Mouse (Mus musculus): ENCODE results near the gene Ubash3a.
A peak's percentile ranks its signal among the peaks of the same experiment; 100 is the strongest.

The Ubash3a gene

GRCm38 (mm10) chr17:31207771-31208334, at the start of gene Ubash3a:
TSS of gene Ubash3a (plus strand) at chr17:31207873.
- no peak for DNase-seq (ENCODE audit: low spot score in 2 of 2)

- no peak for DNase-seq (ENCODE audit: low spot score in 2 of 2)
Observed at GRCm38 (mm10) chr17:31157921-31158320, 49.8 kb upstream of the Ubash3a start.

- DNase-seq (ENCODE audit: low spot score in 2 of 2) = no peak
Observed at GRCm38 (mm10) chr17:31160291-31160690, 47.4 kb upstream of the Ubash3a start.

GRCm38 (mm10) chr17:31162607-31163006, 45.1 kb upstream of the Ubash3a start:
- no peak for DNase-seq (ENCODE audit: low spot score in 2 of 2)

GRCm38 (mm10) chr17:31163821-31164220, 43.9 kb upstream of the Ubash3a start:
- no peak for DNase-seq (ENCODE audit: low spot score in 2 of 2)

GRCm38 (mm10) chr17:31165127-31165526, 42.5 kb upstream of the Ubash3a start, which contains the start of gene Tff1:
TSS of gene Tff1 (minus strand) at chr17:31165277.
- no peak for DNase-seq (ENCODE audit: low spot score in 2 of 2)

GRCm38 (mm10) chr17:31169796-31170195, 37.9 kb upstream of the Ubash3a start:
- no peak for DNase-seq (ENCODE audit: low spot score in 2 of 2)

GRCm38 (mm10) chr17:31176321-31176720, 31.4 kb upstream of the Ubash3a start:
- no peak for DNase-seq (ENCODE audit: low spot score in 2 of 2)

- DNase-seq (ENCODE audit: low spot score in 2 of 2) = no peak
Observed at GRCm38 (mm10) chr17:31181490-31181889, 26.2 kb upstream of the Ubash3a start.

GRCm38 (mm10) chr17:31183180-31183974, 24.3 kb upstream of the Ubash3a start:
- peak; percentile 41 to 42 for DNase-seq (ENCODE audit: low spot score in 2 of 2)

GRCm38 (mm10) chr17:31184269-31184990, 23.2 kb upstream of the Ubash3a start:
- DNase-seq (ENCODE audit: low spot score in 2 of 2) = no peak

GRCm38 (mm10) chr17:31187370-31187769, 20.3 kb upstream of the Ubash3a start:
- DNase-seq (ENCODE audit: low spot score in 2 of 2) = peak; percentile 66 to 84

GRCm38 (mm10) chr17:31191825-31192224, 15.8 kb upstream of the Ubash3a start:
- DNase-seq (ENCODE audit: low spot score in 2 of 2) = no peak

- no peak for DNase-seq (ENCODE audit: low spot score in 2 of 2)
Observed at GRCm38 (mm10) chr17:31192663-31193062, 15.0 kb upstream of the Ubash3a start.

- no peak for DNase-seq (ENCODE audit: low spot score in 2 of 2)
Observed at GRCm38 (mm10) chr17:31193360-31193759, 14.3 kb upstream of the Ubash3a start.

- no peak for DNase-seq (ENCODE audit: low spot score in 2 of 2)
Observed at GRCm38 (mm10) chr17:31195207-31195606, 12.5 kb upstream of the Ubash3a start.

- DNase-seq (ENCODE audit: low spot score in 2 of 2) = no peak
Observed at GRCm38 (mm10) chr17:31196283-31196682, 11.4 kb upstream of the Ubash3a start.

- DNase-seq (ENCODE audit: low spot score in 2 of 2) = no peak
Observed at GRCm38 (mm10) chr17:31198877-31199276, 8.8 kb upstream of the Ubash3a start, which contains the start of gene Tmprss3. TSS of gene Tmprss3 (minus strand) at chr17:31198977.

- no peak for DNase-seq (ENCODE audit: low spot score in 2 of 2)
Observed at GRCm38 (mm10) chr17:31208654-31209053, 981 bp downstream of the Ubash3a start.

- no peak for DNase-seq (ENCODE audit: low spot score in 2 of 2)
Observed at GRCm38 (mm10) chr17:31209376-31209930, 1.8 kb downstream of the Ubash3a start.

- DNase-seq (ENCODE audit: low spot score in 2 of 2) = no peak
Observed at GRCm38 (mm10) chr17:31210299-31210698, 2.6 kb downstream of the Ubash3a start.

GRCm38 (mm10) chr17:31211881-31212280, 4.2 kb downstream of the Ubash3a start:
- no peak for DNase-seq (ENCODE audit: low spot score in 2 of 2)

Data from right cerebral cortex, postnatal 10 days (tissue).